Mouse (Mus musculus) sigmoid colon, adult 10 weeks (tissue): ENCODE results near the gene Ssc4d. TPM values are rescaled to one million over a fixed set of nuclear protein-coding genes. Genes with fewer than 3 reads are reported as not detected.

Experiments
- polyA plus RNA-seq: library from polyadenylated mRNA; stranded (reverse); fragments of 350-450 nt; fragmentation: Illumina TruSeq; extraction: RNeasy Lipid Tissue Mini Kit (QIAGEN cat#74804); gene quantifications from one replicate; pipeline ENCODE4 v1.2.3, GENCODE M21; 2014; ENCODE audit warnings: low read depth, low replicate concordance

The Ssc4d gene
- 1.7 TPM for polyA plus RNA-seq

GRCm38 (mm10) chr5:135974365-135974764 is at the start of gene Ssc4d:
Ssc4d (minus strand) TSS chr5:135974531.

GRCm38 (mm10) chr5:135994725-135995687 is 20.7 kb upstream of the Ssc4d start, which contains the start of gene Dtx2:
Dtx2 (plus strand) TSS chr5:135994800.

GRCm38 (mm10) chr5:135979904-135980303 is 5.6 kb upstream of the Ssc4d start, which contains the start of gene Zp3:
Zp3 (plus strand) TSS chr5:135980099.

GRCm38 (mm10) chr5:135934481-135935175 is 39.7 kb downstream of the Ssc4d start, which contains the start of gene Ywhag:
Ywhag (minus strand) TSS chr5:135934616.

Other genes with a start within 250 kb of the Ssc4d start
- gene Tmem120a, start 230.1 kb downstream of the Ssc4d start, polyA plus RNA-seq: 4.8 TPM
- gene Styxl1, start 196.1 kb downstream of the Ssc4d start, polyA plus RNA-seq: not detected
- gene Mdh2, start 196.1 kb downstream of the Ssc4d start, polyA plus RNA-seq: 35.4 TPM
- not detected for gene Srrm3, start 167.6 kb downstream of the Ssc4d start, polyA plus RNA-seq
- 1.6 TPM for gene Hspb1, start 86.6 kb downstream of the Ssc4d start, polyA plus RNA-seq
- gene Ywhag, start 39.9 kb downstream of the Ssc4d start, polyA plus RNA-seq: 60.7 TPM
- not detected for gene Zp3, start 5.6 kb upstream of the Ssc4d start, polyA plus RNA-seq
- gene Dtx2, start 20.3 kb upstream of the Ssc4d start, polyA plus RNA-seq: 0.16 TPM
- gene Upk3b, start 64.0 kb upstream of the Ssc4d start, polyA plus RNA-seq: 0.38 TPM
- not detected for gene Upk3bl, start 80.0 kb upstream of the Ssc4d start, polyA plus RNA-seq
- 3.8 TPM for gene Rasa4, start 109.4 kb upstream of the Ssc4d start, polyA plus RNA-seq
- 3.4 TPM for gene Polr2j, start 142.1 kb upstream of the Ssc4d start, polyA plus RNA-seq
- gene Lrwd1, start 161.5 kb upstream of the Ssc4d start, polyA plus RNA-seq: 0.88 TPM
- 0.41 TPM for gene Alkbh4, start 161.6 kb upstream of the Ssc4d start, polyA plus RNA-seq
- gene Orai2, start 196.2 kb upstream of the Ssc4d start, polyA plus RNA-seq: 4.1 TPM
- gene Prkrip1, start 224.4 kb upstream of the Ssc4d start, polyA plus RNA-seq: 28.2 TPM